Mouse (Mus musculus): ENCODE measurements around the gene Plcb3. TPM values are rescaled to one million over a fixed set of nuclear protein-coding genes. Genes with fewer than 3 reads are reported as not detected.

Gene Plcb3
- polyA plus RNA-seq, 1 experiment from 2014 or later, result 33.6 TPM

- Histone ChIP-seq H3K27me3 (replicated peaks; ENCODE audit: insufficient read depth, low read length) (no peaks in the 10 kb centered on the region), H3K36me3 (ENCODE audit: insufficient read depth, low read length) (no peaks in the 10 kb centered on the region), H3K4me1 (ENCODE audit: insufficient read depth, low read depth, low read length) (peaks cover 1% of the 10 kb centered on the region), H3K27ac (ENCODE audit: low read length) (no peak overlapping the region), H3K9ac (replicated peaks; ENCODE audit: low read depth) (no peak overlapping the region), H3K4me3 (ENCODE audit: low read depth, low read length) (no peak overlapping the region), H3K4me2 (replicated peaks; ENCODE audit: low read depth, low read length) (peak overlapping the region; percentile 98; the same call in 1 of the 2 replicates), H3K9me3 (ENCODE audit: low read length) (no peaks in the 10 kb centered on the region)
- ATAC-seq (no peak), DNase-seq (ENCODE audit: low spot score) (no peak)
- TF ChIP-seq EP300 (IDR thresholded peaks at IDR 0.05), result no peak
- TF ChIP-seq CTCF (IDR thresholded peaks at IDR 0.05), result no peak
- 77% methylated on average over 10 of the region's 10 CpGs for WGBS
Measured at GRCm38 (mm10) chr19:6985951-6986708, 9.9 kb upstream of the Plcb3 start.

DNA sequence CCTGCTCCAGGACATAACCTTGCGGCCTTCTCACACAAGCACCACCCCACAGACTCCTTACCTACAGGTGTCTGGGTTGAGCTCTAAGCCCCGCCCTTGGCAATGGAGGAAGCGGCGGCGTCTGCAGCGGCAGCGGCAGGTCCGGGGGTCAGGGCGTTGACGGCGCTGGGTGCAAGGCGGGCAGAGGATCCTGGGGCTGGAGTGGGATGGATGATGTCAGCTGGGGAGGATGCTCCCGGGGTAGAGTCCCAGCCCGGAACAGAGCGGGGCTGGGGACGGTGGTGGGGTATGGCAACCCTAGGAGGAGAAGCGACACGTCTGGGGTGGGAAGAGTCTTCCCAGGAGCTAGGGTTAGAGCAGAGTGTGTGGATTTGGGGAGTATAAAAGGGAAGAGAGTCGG is 9.0 kb upstream of the Plcb3 start:
- Histone ChIP-seq H3K4me1 (ENCODE audit: insufficient read depth, low read depth, low read length) (peaks cover 5% of the 10 kb centered on the region), H3K4me3 (ENCODE audit: low read depth, low read length) (no peak overlapping the region), H3K9me3 (ENCODE audit: low read length) (no peaks in the 10 kb centered on the region), H3K27me3 (replicated peaks; ENCODE audit: insufficient read depth, low read length) (no peaks in the 10 kb centered on the region), H3K4me2 (replicated peaks; ENCODE audit: low read depth, low read length) (no peak overlapping the region), H3K27ac (ENCODE audit: low read length) (no peak overlapping the region), H3K9ac (replicated peaks; ENCODE audit: low read depth) (no peak overlapping the region), H3K36me3 (ENCODE audit: insufficient read depth, low read length) (no peaks in the 10 kb centered on the region)
- WGBS, result 87% methylated on average over 19 of the region's 19 CpGs
- DNase-seq (ENCODE audit: low spot score), result no peak
- no peak for ATAC-seq
- TF ChIP-seq EP300 (IDR thresholded peaks at IDR 0.05), result no peak
- TF ChIP-seq CTCF (IDR thresholded peaks at IDR 0.05), result no peak

GRCm38 (mm10) chr19:6983621-6984020 is 7.4 kb upstream of the Plcb3 start:
- Histone ChIP-seq H3K27ac (ENCODE audit: low read length) (no peak overlapping the region), H3K9me3 (ENCODE audit: low read length) (no peaks in the 10 kb centered on the region), H3K36me3 (ENCODE audit: insufficient read depth, low read length) (no peaks in the 10 kb centered on the region)

GRCm38 (mm10) chr19:6981465-6981864 is 5.2 kb upstream of the Plcb3 start:
- no peak for ATAC-seq
- H3K36me3 ChIP-seq (ENCODE audit: insufficient read depth, low read length), result no peaks in the 10 kb centered on the region
- 0 out of 2 replicates have a peak overlapping the region, but pooled peaks have one; percentile 90 for H3K27ac ChIP-seq (ENCODE audit: low read length)
- no peak for DNase-seq (ENCODE audit: low spot score)
- 89% methylated on average over 4 of the region's 4 CpGs for WGBS
- H3K27me3 ChIP-seq (replicated peaks; ENCODE audit: insufficient read depth, low read length), result no peaks in the 10 kb centered on the region
- H3K4me1 ChIP-seq (ENCODE audit: insufficient read depth, low read depth, low read length), result peaks cover 8% of the 10 kb centered on the region
- H3K4me2 ChIP-seq (replicated peaks; ENCODE audit: low read depth, low read length), result no peak overlapping the region; the same call in 1 of the 2 replicates
- H3K9me3 ChIP-seq (ENCODE audit: low read length), result no peaks in the 10 kb centered on the region
- TF ChIP-seq CTCF (IDR thresholded peaks at IDR 0.05), result no peak
- TF ChIP-seq EP300 (IDR thresholded peaks at IDR 0.05), result no peak
- H3K9ac ChIP-seq (replicated peaks; ENCODE audit: low read depth), result no peak overlapping the region
- no peak overlapping the region for H3K4me3 ChIP-seq (ENCODE audit: low read depth, low read length)

More at GRCm38 (mm10) chr19:6983621-6984020, 7.4 kb upstream of the Plcb3 start:
- no peaks in the 10 kb centered on the region for H3K27me3 ChIP-seq (replicated peaks; ENCODE audit: insufficient read depth, low read length)
- H3K9ac ChIP-seq (replicated peaks; ENCODE audit: low read depth), result no peak overlapping the region
- no peak overlapping the region for H3K4me3 ChIP-seq (ENCODE audit: low read depth, low read length)
- peaks cover 5% of the 10 kb centered on the region for H3K4me1 ChIP-seq (ENCODE audit: insufficient read depth, low read depth, low read length)
- DNase-seq (ENCODE audit: low spot score) (no peak), ATAC-seq (no peak)
- TF ChIP-seq CTCF (IDR thresholded peaks at IDR 0.05) (no peak), EP300 (IDR thresholded peaks at IDR 0.05) (no peak)
- 92% methylated on average over 5 of the region's 5 CpGs for WGBS
- H3K4me2 ChIP-seq (replicated peaks; ENCODE audit: low read depth, low read length), result no peak overlapping the region

- Histone ChIP-seq H3K36me3 (ENCODE audit: insufficient read depth, low read length) (no peaks in the 10 kb centered on the region), H3K9ac (replicated peaks; ENCODE audit: low read depth) (peak within 1 kb of the TSS; percentile 60), H3K27ac (ENCODE audit: low read length) (peak within 1 kb of the TSS; percentile 90), H3K4me1 (ENCODE audit: insufficient read depth, low read depth, low read length) (peaks cover 16% of the 10 kb centered on the region), H3K27me3 (replicated peaks; ENCODE audit: insufficient read depth, low read length) (no peaks in the 10 kb centered on the region), H3K4me3 (ENCODE audit: low read depth, low read length) (peak within 1 kb of the TSS; percentile 53), H3K9me3 (ENCODE audit: low read length) (no peaks in the 10 kb centered on the region), H3K4me2 (replicated peaks; ENCODE audit: low read depth, low read length) (peak within 1 kb of the TSS; percentile 75)
- ATAC-seq (peak; percentile 88), DNase-seq (ENCODE audit: low spot score) (peak; percentile 99)
- no peak for TF ChIP-seq EP300 (IDR thresholded peaks at IDR 0.05)
- no peak for TF ChIP-seq CTCF (IDR thresholded peaks at IDR 0.05)
- under 1% methylated on average over 36 of the region's 38 CpGs for WGBS
Measured at GRCm38 (mm10) chr19:6980381-6981093, 4.3 kb upstream of the Plcb3 start, which contains the start of gene Fkbp2. TSS of gene Fkbp2 (minus strand) at chr19:6980501.
